Mouse (Mus musculus) ES-Bruce4 (cell line): Measurements from ENCODE around the gene Ms4a6b. TPM values are rescaled to one million over a fixed set of nuclear protein-coding genes. Genes with fewer than 3 reads are reported as not detected.
"Not testable (repeated sequence)": the region's sequence is repeated elsewhere in the genome, so short reads cannot be mapped to it uniquely, and the experiment has no call there.

Experiments used
- H3K27ac ChIP-seq: 2 replicates; pipeline ENCODE4 v1.5.1; 2012; ENCODE audit warnings: low read length, inconsistent platforms; ENCODE audit not compliant: insufficient read depth
- H3K27me3 ChIP-seq: 2 replicates; pipeline ENCODE4 v1.6.1; 2012; ENCODE audit warnings: mild to moderate bottlenecking, low read length, inconsistent platforms; ENCODE audit not compliant: control insufficient read depth, poor library complexity, insufficient read depth, severe bottlenecking
- H3K36me3 ChIP-seq: 2 replicates; pipeline ENCODE4 v1.6.1; 2012; ENCODE audit warnings: inconsistent platforms, mild to moderate bottlenecking, low read length, moderate library complexity; ENCODE audit not compliant: control insufficient read depth, poor library complexity, insufficient read depth, severe bottlenecking
- H3K4me1 ChIP-seq: one replicate; pipeline ENCODE4 v1.8.1; 2011; ENCODE audit warnings: low read length; ENCODE audit not compliant: control insufficient read depth, insufficient read depth
- H3K4me3 ChIP-seq: 2 replicates; pipeline ENCODE4 v1.5.1; 2011; ENCODE audit warnings: low read depth, mild to moderate bottlenecking, low read length
- H3K9ac ChIP-seq: 2 replicates; pipeline ENCODE4 v1.6.1; 2012; ENCODE audit warnings: low read depth, mild to moderate bottlenecking, inconsistent platforms; ENCODE audit not compliant: poor library complexity, severe bottlenecking
- H3K9me3 ChIP-seq: replicated peaks from 2 replicates; pipeline ENCODE4 v1.6.1; 2012; ENCODE audit warnings: mild to moderate bottlenecking, low read length, inconsistent platforms; ENCODE audit not compliant: control insufficient read depth, poor library complexity, insufficient read depth, severe bottlenecking
- CTCF ChIP-seq: IDR thresholded peaks from one replicate; pipeline ENCODE4 v1.8.1; 2011; ENCODE audit warnings: low read depth, low read length
- EP300 ChIP-seq: IDR thresholded peaks from 2 replicates; pipeline ENCODE4 v1.6.1; 2011; ENCODE audit warnings: low read depth, low read length; ENCODE audit not compliant: insufficient read depth
- POLR2A ChIP-seq: IDR thresholded peaks from one replicate; pipeline ENCODE4 v1.8.1; 2011; ENCODE audit warnings: low read length; ENCODE audit not compliant: insufficient read depth
- polyA plus RNA-seq: library from polyadenylated mRNA; stranded (reverse); fragments of >200 nt; gene quantifications from 2 replicates; pipeline ENCODE4 v1.2.4, GENCODE M21; 2011; ENCODE audit warnings: low read depth; ENCODE audit not compliant: missing spikeins, insufficient read depth, insufficient read length

The Ms4a6b gene
- polyA plus RNA-seq, 1 experiment, result not detected

- TF ChIP-seq CTCF (no peak), EP300 (no peak), POLR2A (no peak)
- Histone ChIP-seq H3K4me3 (no peak overlapping the region), H3K36me3 (no peaks in the 10 kb centered on the region), H3K9ac (no peak overlapping the region), H3K4me1 (no peaks in the 10 kb centered on the region), H3K27ac (no peak overlapping the region), H3K9me3 (no peaks in the 10 kb centered on the region), H3K27me3 (no peaks in the 10 kb centered on the region)
Measured at GRCm38 (mm10) chr19:11547911-11548310, 31.6 kb downstream of the Ms4a6b start.

- Histone ChIP-seq H3K27ac (no peak overlapping the region), H3K4me3 (no peak overlapping the region), H3K9me3 (no peaks in the 10 kb centered on the region)
Measured at GRCm38 (mm10) chr19:11554726-11555125, 38.4 kb downstream of the Ms4a6b start.

GRCm38 (mm10) chr19:11559560-11559959, 43.2 kb downstream of the Ms4a6b start:
- not testable (repeated sequence) for H3K36me3 ChIP-seq, H3K9me3 ChIP-seq, H3K27ac ChIP-seq, H3K27me3 ChIP-seq, H3K4me1 ChIP-seq, H3K4me3 ChIP-seq, H3K9ac ChIP-seq

More at GRCm38 (mm10) chr19:11554726-11555125, 38.4 kb downstream of the Ms4a6b start:
- H3K27me3 ChIP-seq, result no peaks in the 10 kb centered on the region
- H3K36me3 ChIP-seq, result no peaks in the 10 kb centered on the region
- H3K4me1 ChIP-seq, result no peaks in the 10 kb centered on the region
- no peak overlapping the region for H3K9ac ChIP-seq
- TF ChIP-seq POLR2A, result no peak
- no peak for TF ChIP-seq EP300
- no peak for TF ChIP-seq CTCF

GRCm38 (mm10) chr19:11574965-11575364, 58.7 kb downstream of the Ms4a6b start:
- H3K4me1 ChIP-seq, result no peaks in the 10 kb centered on the region
- H3K9ac ChIP-seq, result no peak overlapping the region
- H3K9me3 ChIP-seq, result no peaks in the 10 kb centered on the region
- no peak overlapping the region for H3K27ac ChIP-seq
- no peak for TF ChIP-seq POLR2A
- TF ChIP-seq EP300, result no peak
- TF ChIP-seq CTCF, result no peak
- no peaks in the 10 kb centered on the region for H3K36me3 ChIP-seq
- no peaks in the 10 kb centered on the region for H3K27me3 ChIP-seq
- H3K4me3 ChIP-seq, result no peak overlapping the region

Other genes with a start within 250 kb of the Ms4a6b start
- gene Ms4a5, start 232.6 kb upstream of the Ms4a6b start, polyA plus RNA-seq, result not detected in 2 replicates
- gene Ms4a14, start 202.1 kb upstream of the Ms4a6b start, polyA plus RNA-seq, result not detected in 2 replicates
- not detected in 2 replicates for gene Ms4a7, start 180.4 kb upstream of the Ms4a6b start, polyA plus RNA-seq
- gene Ms4a4a, start 141.0 kb upstream of the Ms4a6b start, polyA plus RNA-seq, result not detected in 2 replicates
- not detected in 2 replicates for gene Ms4a4c, start 111.7 kb upstream of the Ms4a6b start, polyA plus RNA-seq
- gene Ms4a4b, start 73.0 kb upstream of the Ms4a6b start, polyA plus RNA-seq, result not detected in 2 replicates
- gene Ms4a6c, start 47.1 kb upstream of the Ms4a6b start, polyA plus RNA-seq, result not detected in 2 replicates
- gene Gm8369, start 30.6 kb upstream of the Ms4a6b start, polyA plus RNA-seq, result not detected in 2 replicates
- 6.8 and 9.0 TPM in 2 replicates for gene Ms4a4d, start 20.3 kb downstream of the Ms4a6b start, polyA plus RNA-seq
- not detected in 2 replicates for gene Ms4a6d, start 88.3 kb downstream of the Ms4a6b start, polyA plus RNA-seq
- gene Ms4a2, start 107.2 kb downstream of the Ms4a6b start, polyA plus RNA-seq, result not detected in 2 replicates
- gene Ms4a3, start 124.3 kb downstream of the Ms4a6b start, polyA plus RNA-seq, result not detected in 2 replicates
- not detected in 2 replicates for gene Oosp2, start 144.0 kb downstream of the Ms4a6b start, polyA plus RNA-seq
- gene Oosp1, start 174.6 kb downstream of the Ms4a6b start, polyA plus RNA-seq, result not detected in 2 replicates
- gene Oosp3, start 180.5 kb downstream of the Ms4a6b start, polyA plus RNA-seq, result not detected in 2 replicates
- gene Gif, start 231.0 kb downstream of the Ms4a6b start, polyA plus RNA-seq, result not detected in 2 replicates